Mouse (Mus musculus): ENCODE measurements around the gene Ccdc73.

GRCm38 (mm10) chr2:105016192-105016966, 148.8 kb downstream of the Ccdc73 start:
- TF ChIP-seq CTCF (IDR thresholded peaks at IDR 0.05; ENCODE audit: insufficient read depth, low read depth, low read length) (no peak), POLR2A (IDR thresholded peaks at IDR 0.05; ENCODE audit: insufficient read depth, low read depth, low read length) (peak; percentile 61; the same call in 1 of the 2 replicates)
